Mouse (Mus musculus): ENCODE measurements at regions not wholly inside any gene's neighbourhood (a gene's known extent, or its start where the extent isn't known, plus 50 kb on each side); places are given as distances from the start of the nearest gene placed in this dataset.

DNA sequence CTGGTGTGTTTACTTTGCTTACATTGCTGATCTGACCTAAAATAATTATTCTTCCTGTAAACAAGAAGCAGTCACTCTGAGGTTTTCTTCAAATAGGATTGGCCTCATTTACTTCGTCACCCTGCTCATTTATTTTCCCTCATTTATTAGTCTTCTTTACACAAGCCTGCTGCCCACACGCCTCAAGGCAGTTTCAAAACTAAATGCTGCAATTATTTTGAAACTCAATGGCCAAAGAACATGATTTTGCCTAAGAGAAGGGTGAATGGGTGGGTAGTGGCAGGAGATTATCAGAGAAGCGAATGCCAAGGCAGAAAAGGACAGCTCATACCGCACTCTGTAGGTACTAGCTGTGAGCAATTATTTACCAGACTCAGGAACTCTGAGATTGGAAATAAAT lies 227.8 kb downstream of the Hlx start:
- TF ChIP-seq POLR2A (IDR thresholded peaks at IDR 0.05; ENCODE audit: control insufficient read depth, low read depth, low read length): no peak
- no peak for TF ChIP-seq CTCF (IDR thresholded peaks at IDR 0.05; ENCODE audit: control insufficient read depth, insufficient read depth, insufficient replicate concordance, low read depth, low read length)
- no peak overlapping the region for H3K4me3 ChIP-seq (ENCODE audit: control insufficient read depth, low read depth, low read length)
- no peaks in the 10 kb centered on the region for H3K27me3 ChIP-seq (ENCODE audit: control insufficient read depth, insufficient read depth, low read length)
- H3K4me1 ChIP-seq (ENCODE audit: control insufficient read depth, insufficient read depth, low read length): no peaks in the 10 kb centered on the region
- no peak overlapping the region for H3K27ac ChIP-seq (ENCODE audit: control insufficient read depth, insufficient read depth, low read depth, low read length)
- H3K36me3 ChIP-seq (ENCODE audit: control insufficient read depth, insufficient read depth, low read length): no peaks in the 10 kb centered on the region

DNA sequence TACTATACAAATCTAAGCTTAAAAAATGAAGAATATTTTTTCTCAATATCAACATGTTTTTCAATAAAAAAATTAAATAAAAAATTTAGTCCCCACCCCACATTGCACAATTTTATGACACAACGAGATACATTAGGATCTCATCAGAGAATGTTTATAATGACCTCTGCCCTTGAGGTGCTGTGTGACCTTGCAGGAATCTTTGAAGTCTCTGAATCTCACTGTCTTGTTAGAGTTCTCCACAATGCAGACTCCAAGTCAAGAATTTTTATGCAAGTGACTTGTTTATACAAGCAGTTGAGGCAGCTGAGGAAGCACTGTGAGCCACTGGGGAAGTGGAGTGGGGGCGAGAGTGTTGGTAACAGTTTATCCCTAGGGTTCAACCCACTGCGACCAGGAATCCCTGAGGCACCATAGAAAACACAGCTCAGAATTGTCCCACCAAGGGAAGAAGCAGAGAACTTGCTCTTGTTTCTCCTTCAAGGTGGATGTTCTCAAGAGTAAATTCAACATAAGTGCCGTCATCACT lies 228.5 kb downstream of the Hlx start:
- no peak for TF ChIP-seq CTCF (IDR thresholded peaks at IDR 0.05; ENCODE audit: control insufficient read depth, insufficient read depth, insufficient replicate concordance, low read depth, low read length)
- TF ChIP-seq POLR2A (IDR thresholded peaks at IDR 0.05; ENCODE audit: control insufficient read depth, low read depth, low read length): no peak
- no peaks in the 10 kb centered on the region for H3K27me3 ChIP-seq (ENCODE audit: control insufficient read depth, insufficient read depth, low read length)
- no peaks in the 10 kb centered on the region for H3K36me3 ChIP-seq (ENCODE audit: control insufficient read depth, insufficient read depth, low read length)
- no peak overlapping the region for H3K4me3 ChIP-seq (ENCODE audit: control insufficient read depth, low read depth, low read length)
- no peak overlapping the region for H3K27ac ChIP-seq (ENCODE audit: control insufficient read depth, insufficient read depth, low read depth, low read length)
- peaks cover 2% of the 10 kb centered on the region; the same call in 1 of the 2 replicates for H3K4me1 ChIP-seq (ENCODE audit: control insufficient read depth, insufficient read depth, low read length)

DNA sequence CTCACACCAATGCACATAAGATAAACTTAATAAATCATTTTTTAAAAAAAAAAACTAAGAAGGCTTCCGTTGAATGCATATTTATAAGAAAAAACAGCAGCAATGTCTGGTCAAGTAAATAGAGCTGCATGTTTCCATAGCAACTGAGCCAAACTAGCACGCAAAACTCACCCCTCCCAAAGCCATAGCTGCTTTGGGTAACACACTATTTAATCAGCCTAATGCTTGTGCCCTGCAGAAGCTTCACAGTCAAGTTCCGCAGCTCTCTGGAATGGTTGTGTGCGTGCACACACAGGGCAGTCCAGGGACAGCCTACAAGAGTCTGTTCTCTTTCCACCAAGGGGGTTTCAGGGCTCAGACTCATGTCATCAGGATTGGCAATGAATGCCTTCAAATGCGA lies 231.7 kb downstream of the Hlx start:
- Histone ChIP-seq H3K27me3 (ENCODE audit: control insufficient read depth, insufficient read depth, low read length) (no peaks in the 10 kb centered on the region), H3K4me1 (ENCODE audit: control insufficient read depth, insufficient read depth, low read length) (peaks cover 2% of the 10 kb centered on the region; the same call in 1 of the 2 replicates), H3K36me3 (ENCODE audit: control insufficient read depth, insufficient read depth, low read length) (no peaks in the 10 kb centered on the region), H3K4me3 (ENCODE audit: control insufficient read depth, low read depth, low read length) (no peak overlapping the region), H3K27ac (ENCODE audit: control insufficient read depth, insufficient read depth, low read depth, low read length) (no peak overlapping the region)
- TF ChIP-seq POLR2A (IDR thresholded peaks at IDR 0.05; ENCODE audit: control insufficient read depth, low read depth, low read length) (no peak), CTCF (IDR thresholded peaks at IDR 0.05; ENCODE audit: control insufficient read depth, insufficient read depth, insufficient replicate concordance, low read depth, low read length) (no peak)

DNA sequence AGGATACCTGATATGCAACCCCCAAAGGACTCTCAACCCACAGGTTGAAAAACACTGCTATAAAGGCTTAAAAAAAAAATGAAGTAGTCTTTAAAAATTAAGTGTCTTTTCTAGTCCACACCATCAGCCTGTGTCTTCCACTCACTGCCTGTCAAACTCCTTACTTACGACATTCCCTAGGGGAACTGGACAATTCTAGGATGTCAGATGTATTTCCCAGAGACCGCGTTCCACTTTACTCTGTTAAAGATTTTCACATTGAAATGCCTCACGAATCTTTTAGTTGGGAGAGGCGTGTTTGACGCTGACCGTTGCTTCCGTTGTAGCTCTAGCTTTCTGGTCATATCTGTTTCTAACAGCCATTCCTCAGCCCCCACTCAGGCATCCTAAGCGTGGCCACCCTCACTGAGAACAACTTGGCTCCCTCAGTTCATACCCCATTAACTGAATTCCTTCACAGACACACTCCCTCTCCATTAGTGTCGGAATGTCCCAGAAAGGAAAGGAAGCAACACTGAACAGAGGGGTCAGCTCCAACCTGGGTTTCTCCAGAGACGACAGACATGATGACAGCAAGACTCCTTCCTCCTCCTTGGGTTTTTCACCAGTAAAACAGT lies 233.4 kb downstream of the Hlx start:
- H3K4me3 ChIP-seq (ENCODE audit: control insufficient read depth, low read depth, low read length): no peak overlapping the region
- peaks cover 2% of the 10 kb centered on the region; the same call in 1 of the 2 replicates for H3K4me1 ChIP-seq (ENCODE audit: control insufficient read depth, insufficient read depth, low read length)
- no peak overlapping the region for H3K27ac ChIP-seq (ENCODE audit: control insufficient read depth, insufficient read depth, low read depth, low read length)
- H3K27me3 ChIP-seq (ENCODE audit: control insufficient read depth, insufficient read depth, low read length): no peaks in the 10 kb centered on the region
- TF ChIP-seq POLR2A (IDR thresholded peaks at IDR 0.05; ENCODE audit: control insufficient read depth, low read depth, low read length) (no peak), CTCF (IDR thresholded peaks at IDR 0.05; ENCODE audit: control insufficient read depth, insufficient read depth, insufficient replicate concordance, low read depth, low read length) (no peak)
- H3K36me3 ChIP-seq (ENCODE audit: control insufficient read depth, insufficient read depth, low read length): no peaks in the 10 kb centered on the region

DNA sequence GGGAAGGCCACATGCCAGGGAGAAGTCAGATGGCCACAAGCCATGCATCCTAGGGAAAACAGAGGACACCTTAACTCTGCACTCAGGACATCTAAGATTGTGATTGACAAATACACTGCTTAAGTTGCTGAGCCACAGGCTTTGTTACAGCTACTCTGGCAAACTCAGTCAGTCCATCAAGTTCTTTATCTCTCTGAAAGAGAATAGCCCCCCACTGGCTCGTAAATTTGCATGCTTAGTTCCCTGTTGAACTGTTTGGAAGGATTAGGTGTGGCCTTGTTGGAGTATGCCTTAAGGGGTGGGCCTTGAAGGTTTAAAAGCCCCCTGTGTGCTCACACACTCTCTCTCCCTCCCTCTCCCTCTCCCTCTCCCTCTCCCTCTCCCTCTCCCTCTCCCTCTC lies 235.4 kb downstream of the Hlx start:
- H3K36me3 ChIP-seq (ENCODE audit: control insufficient read depth, insufficient read depth, low read length): no peaks in the 10 kb centered on the region
- H3K4me3 ChIP-seq (ENCODE audit: control insufficient read depth, low read depth, low read length): no peak overlapping the region
- peaks cover 2% of the 10 kb centered on the region; the same call in 1 of the 2 replicates for H3K4me1 ChIP-seq (ENCODE audit: control insufficient read depth, insufficient read depth, low read length)
- no peak for TF ChIP-seq POLR2A (IDR thresholded peaks at IDR 0.05; ENCODE audit: control insufficient read depth, low read depth, low read length)
- no peak overlapping the region for H3K27ac ChIP-seq (ENCODE audit: control insufficient read depth, insufficient read depth, low read depth, low read length)
- no peaks in the 10 kb centered on the region for H3K27me3 ChIP-seq (ENCODE audit: control insufficient read depth, insufficient read depth, low read length)

DNA sequence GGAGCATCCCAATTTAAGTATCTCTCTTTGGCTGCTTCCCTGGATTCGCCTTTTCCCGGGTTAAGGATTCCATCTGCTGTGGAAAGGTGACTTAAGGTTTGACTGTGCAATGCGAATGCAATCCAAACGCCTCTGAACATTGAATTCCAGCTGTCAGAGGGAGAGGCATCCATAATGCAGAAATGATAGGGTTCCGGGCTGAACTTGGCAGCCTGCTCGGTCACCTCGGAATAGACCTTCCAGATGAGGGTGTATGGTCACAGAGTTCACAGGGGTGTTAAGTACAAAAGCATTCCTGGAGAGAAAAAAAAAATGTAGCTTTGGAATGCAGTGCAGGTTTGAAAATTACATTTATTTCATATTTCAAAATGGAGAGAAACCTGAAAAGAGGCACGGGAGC lies 238.6 kb downstream of the Hlx start:
- H3K4me3 ChIP-seq (ENCODE audit: control insufficient read depth, low read depth, low read length): no peak overlapping the region
- no peak overlapping the region for H3K27ac ChIP-seq (ENCODE audit: control insufficient read depth, insufficient read depth, low read depth, low read length)
- TF ChIP-seq POLR2A (IDR thresholded peaks at IDR 0.05; ENCODE audit: control insufficient read depth, low read depth, low read length): no peak
- TF ChIP-seq CTCF (IDR thresholded peaks at IDR 0.05; ENCODE audit: control insufficient read depth, insufficient read depth, insufficient replicate concordance, low read depth, low read length): no peak
- no peaks in the 10 kb centered on the region for H3K27me3 ChIP-seq (ENCODE audit: control insufficient read depth, insufficient read depth, low read length)
- H3K36me3 ChIP-seq (ENCODE audit: control insufficient read depth, insufficient read depth, low read length): no peaks in the 10 kb centered on the region
- H3K4me1 ChIP-seq (ENCODE audit: control insufficient read depth, insufficient read depth, low read length): no peaks in the 10 kb centered on the region

DNA sequence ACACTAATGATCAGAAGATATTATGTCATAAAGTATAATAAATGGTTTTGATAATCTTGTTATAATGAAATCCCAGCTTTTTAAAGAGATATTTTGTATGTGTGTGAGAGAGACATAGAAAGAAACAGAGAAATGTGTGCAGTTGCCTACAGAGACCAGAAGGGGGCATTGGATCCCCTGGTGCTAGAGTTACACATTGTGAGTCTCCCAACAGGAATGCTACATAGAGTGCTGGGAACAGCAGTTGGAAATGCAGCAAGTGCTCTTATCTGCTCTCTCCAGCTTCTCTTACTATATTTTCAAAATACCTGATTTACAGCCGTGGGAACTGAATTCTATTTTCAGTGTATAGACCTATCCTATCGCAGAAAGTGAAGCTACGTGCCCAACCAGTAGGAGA lies 240.3 kb downstream of the Hlx start:
- Histone ChIP-seq H3K27ac (ENCODE audit: control insufficient read depth, insufficient read depth, low read depth, low read length) (no peak overlapping the region), H3K27me3 (ENCODE audit: control insufficient read depth, insufficient read depth, low read length) (no peaks in the 10 kb centered on the region), H3K4me3 (ENCODE audit: control insufficient read depth, low read depth, low read length) (no peak overlapping the region), H3K4me1 (ENCODE audit: control insufficient read depth, insufficient read depth, low read length) (no peaks in the 10 kb centered on the region), H3K36me3 (ENCODE audit: control insufficient read depth, insufficient read depth, low read length) (no peaks in the 10 kb centered on the region)
- TF ChIP-seq CTCF (IDR thresholded peaks at IDR 0.05; ENCODE audit: control insufficient read depth, insufficient read depth, insufficient replicate concordance, low read depth, low read length): no peak
- TF ChIP-seq POLR2A (IDR thresholded peaks at IDR 0.05; ENCODE audit: control insufficient read depth, low read depth, low read length): no peak
